Mouse (Mus musculus): ENCODE measurements around the gene Plekhg1. TPM values are rescaled to one million over a fixed set of nuclear protein-coding genes. Genes with fewer than 3 reads are reported as not detected.

Plekhg1 gene
- polyA plus RNA-seq, 1 experiment: 5.0 TPM

GRCm38 (mm10) chr10:3844430-3844829, 104.3 kb downstream of the Plekhg1 start:
- no peak for TF ChIP-seq POLR2A (IDR thresholded peaks at IDR 0.05; ENCODE audit: low read depth, low read length)
- TF ChIP-seq CTCF (conservative IDR thresholded peaks at IDR 0.05; ENCODE audit: insufficient read depth, insufficient read length, low read depth, low read length): no peak
- H3K27ac ChIP-seq (ENCODE audit: insufficient read depth, low read depth, low read length): no peak overlapping the region
- no peak overlapping the region for H3K4me3 ChIP-seq (ENCODE audit: insufficient read depth, low read depth, low read length)
- no peaks in the 10 kb centered on the region for H3K4me1 ChIP-seq (ENCODE audit: control insufficient read depth, insufficient read depth, low read length)
- H3K36me3 ChIP-seq (ENCODE audit: control insufficient read depth, insufficient read depth, low read length): no peaks in the 10 kb centered on the region; the same call in 1 of the 2 replicates
- DNase-seq: no peak
- H3K27me3 ChIP-seq (replicated peaks; ENCODE audit: control insufficient read depth, insufficient read depth, low read length): no peaks in the 10 kb centered on the region
- 59% methylated on average over 5 of the region's 5 CpGs for WGBS

DNA sequence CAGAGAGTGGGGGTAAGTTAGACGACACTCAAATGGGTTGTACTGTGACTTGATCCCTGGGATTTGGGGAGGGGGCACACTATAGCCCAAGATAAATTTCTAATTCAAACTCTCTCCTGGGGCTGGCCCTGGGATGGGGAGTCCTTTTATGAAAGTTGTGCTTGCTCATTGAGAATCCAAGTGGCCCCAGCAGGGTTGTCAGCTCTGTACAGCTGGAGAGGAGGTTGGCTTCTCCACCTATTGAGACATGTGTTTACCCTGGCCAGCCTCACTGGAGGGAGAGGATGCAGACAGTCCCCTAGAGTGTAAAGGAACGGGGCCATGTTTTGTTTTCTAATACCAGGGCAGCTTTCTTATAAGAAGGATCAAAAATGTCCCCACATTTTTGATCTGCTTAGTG, 106.9 kb downstream of the Plekhg1 start:
- Histone ChIP-seq H3K4me3 (ENCODE audit: insufficient read depth, low read depth, low read length) (no peak overlapping the region), H3K36me3 (ENCODE audit: control insufficient read depth, insufficient read depth, low read length) (no peaks in the 10 kb centered on the region; the same call in 1 of the 2 replicates), H3K27ac (ENCODE audit: insufficient read depth, low read depth, low read length) (no peak overlapping the region), H3K27me3 (replicated peaks; ENCODE audit: control insufficient read depth, insufficient read depth, low read length) (no peaks in the 10 kb centered on the region), H3K4me1 (ENCODE audit: control insufficient read depth, insufficient read depth, low read length) (no peaks in the 10 kb centered on the region)
- no peak for DNase-seq
- no peak for TF ChIP-seq POLR2A (IDR thresholded peaks at IDR 0.05; ENCODE audit: low read depth, low read length)
- TF ChIP-seq CTCF (conservative IDR thresholded peaks at IDR 0.05; ENCODE audit: insufficient read depth, insufficient read length, low read depth, low read length): no peak
- 58% methylated on average over 2 of the region's 2 CpGs for WGBS

- Histone ChIP-seq H3K4me1 (ENCODE audit: control insufficient read depth, insufficient read depth, low read length) (no peaks in the 10 kb centered on the region), H3K27ac (ENCODE audit: insufficient read depth, low read depth, low read length) (no peak overlapping the region), H3K4me3 (ENCODE audit: insufficient read depth, low read depth, low read length) (no peak overlapping the region), H3K36me3 (ENCODE audit: control insufficient read depth, insufficient read depth, low read length) (no peaks in the 10 kb centered on the region; the same call in 1 of the 2 replicates), H3K27me3 (replicated peaks; ENCODE audit: control insufficient read depth, insufficient read depth, low read length) (no peaks in the 10 kb centered on the region)
- no peak for DNase-seq
- TF ChIP-seq POLR2A (IDR thresholded peaks at IDR 0.05; ENCODE audit: low read depth, low read length): no peak
- 49% methylated on average over 2 of the region's 2 CpGs for WGBS
These were observed 111.3 kb downstream of the Plekhg1 start for GRCm38 (mm10) chr10:3851461-3851860.

DNA sequence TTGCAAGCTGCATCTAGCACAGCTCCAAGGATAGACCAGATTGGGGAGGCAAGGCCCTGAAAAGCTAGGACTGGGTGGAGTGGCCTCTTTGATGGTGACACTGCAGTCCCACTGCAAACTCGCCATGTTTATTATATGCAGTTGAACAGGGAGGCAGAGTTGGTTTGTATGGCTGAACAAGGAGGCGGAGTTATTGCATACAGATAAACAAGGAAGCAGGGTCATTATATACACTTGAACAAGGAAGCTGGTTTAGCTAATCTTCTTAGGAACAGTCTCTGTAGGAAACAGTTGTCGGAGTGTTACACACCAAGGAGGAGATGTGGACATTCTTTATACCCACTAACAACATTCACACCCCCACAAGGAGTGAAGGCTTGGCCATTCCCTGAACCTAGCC, 112.6 kb downstream of the Plekhg1 start:
- no peak overlapping the region for H3K27ac ChIP-seq (ENCODE audit: insufficient read depth, low read depth, low read length)
- no peaks in the 10 kb centered on the region for H3K4me1 ChIP-seq (ENCODE audit: control insufficient read depth, insufficient read depth, low read length)
- no peak for TF ChIP-seq POLR2A (IDR thresholded peaks at IDR 0.05; ENCODE audit: low read depth, low read length)
- no peak for TF ChIP-seq CTCF (conservative IDR thresholded peaks at IDR 0.05; ENCODE audit: insufficient read depth, insufficient read length, low read depth, low read length)
- no peak overlapping the region for H3K4me3 ChIP-seq (ENCODE audit: insufficient read depth, low read depth, low read length)
- H3K36me3 ChIP-seq (ENCODE audit: control insufficient read depth, insufficient read depth, low read length): no peaks in the 10 kb centered on the region; the same call in 1 of the 2 replicates
- no peak for DNase-seq
- no peaks in the 10 kb centered on the region for H3K27me3 ChIP-seq (replicated peaks; ENCODE audit: control insufficient read depth, insufficient read depth, low read length)
- WGBS: 80% methylated on average over 3 of the region's 3 CpGs

GRCm38 (mm10) chr10:3857912-3858311, 117.7 kb downstream of the Plekhg1 start:
- Histone ChIP-seq H3K36me3 (ENCODE audit: control insufficient read depth, insufficient read depth, low read length) (no peaks in the 10 kb centered on the region), H3K27me3 (replicated peaks; ENCODE audit: control insufficient read depth, insufficient read depth, low read length) (no peaks in the 10 kb centered on the region), H3K4me1 (ENCODE audit: control insufficient read depth, insufficient read depth, low read length) (no peaks in the 10 kb centered on the region), H3K27ac (ENCODE audit: insufficient read depth, low read depth, low read length) (no peak overlapping the region), H3K4me3 (ENCODE audit: insufficient read depth, low read depth, low read length) (no peak overlapping the region)
- DNase-seq: no peak
- 38% methylated on average over 5 of the region's 5 CpGs for WGBS
- TF ChIP-seq POLR2A (IDR thresholded peaks at IDR 0.05; ENCODE audit: low read depth, low read length): no peak
- no peak for TF ChIP-seq CTCF (conservative IDR thresholded peaks at IDR 0.05; ENCODE audit: insufficient read depth, insufficient read length, low read depth, low read length)

GRCm38 (mm10) chr10:3858437-3858836, 118.3 kb downstream of the Plekhg1 start:
- no peaks in the 10 kb centered on the region for H3K36me3 ChIP-seq (ENCODE audit: control insufficient read depth, insufficient read depth, low read length)
- 81% methylated on average over 4 of the region's 4 CpGs for WGBS
- H3K27me3 ChIP-seq (replicated peaks; ENCODE audit: control insufficient read depth, insufficient read depth, low read length): no peaks in the 10 kb centered on the region
- TF ChIP-seq CTCF (conservative IDR thresholded peaks at IDR 0.05; ENCODE audit: insufficient read depth, insufficient read length, low read depth, low read length) (no peak), POLR2A (IDR thresholded peaks at IDR 0.05; ENCODE audit: low read depth, low read length) (no peak)
- no peak overlapping the region for H3K4me3 ChIP-seq (ENCODE audit: insufficient read depth, low read depth, low read length)
- no peak for DNase-seq
- H3K4me1 ChIP-seq (ENCODE audit: control insufficient read depth, insufficient read depth, low read length): no peaks in the 10 kb centered on the region
- H3K27ac ChIP-seq (ENCODE audit: insufficient read depth, low read depth, low read length): no peak overlapping the region

- no peak for TF ChIP-seq POLR2A (IDR thresholded peaks at IDR 0.05; ENCODE audit: low read depth, low read length)
- TF ChIP-seq CTCF (conservative IDR thresholded peaks at IDR 0.05; ENCODE audit: insufficient read depth, insufficient read length, low read depth, low read length): no peak
- H3K27me3 ChIP-seq (replicated peaks; ENCODE audit: control insufficient read depth, insufficient read depth, low read length): no peaks in the 10 kb centered on the region
- H3K27ac ChIP-seq (ENCODE audit: insufficient read depth, low read depth, low read length): no peak overlapping the region
- peak; percentile 32 for DNase-seq
- WGBS: 59% methylated on average over 11 of the region's 11 CpGs
- no peaks in the 10 kb centered on the region for H3K36me3 ChIP-seq (ENCODE audit: control insufficient read depth, insufficient read depth, low read length)
- H3K4me3 ChIP-seq (ENCODE audit: insufficient read depth, low read depth, low read length): no peak overlapping the region
- no peaks in the 10 kb centered on the region for H3K4me1 ChIP-seq (ENCODE audit: control insufficient read depth, insufficient read depth, low read length)
These were observed 119.0 kb downstream of the Plekhg1 start for GRCm38 (mm10) chr10:3858961-3859714.

All from kidney, adult 2 months (tissue).